Mouse (Mus musculus) ES-Bruce4 (cell line): ENCODE measurements around the gene Ccl5. TPM values are rescaled to one million over a fixed set of nuclear protein-coding genes. Genes with fewer than 3 reads are reported as not detected.

ENCODE experiments used
- H3K27ac ChIP-seq: 2 replicates; pipeline ENCODE4 v1.5.1; 2012; ENCODE audit warnings: low read length, inconsistent platforms; ENCODE audit not compliant: insufficient read depth
- H3K27me3 ChIP-seq: 2 replicates; pipeline ENCODE4 v1.6.1; 2012; ENCODE audit warnings: mild to moderate bottlenecking, low read length, inconsistent platforms; ENCODE audit not compliant: control insufficient read depth, poor library complexity, insufficient read depth, severe bottlenecking
- H3K36me3 ChIP-seq: 2 replicates; pipeline ENCODE4 v1.6.1; 2012; ENCODE audit warnings: inconsistent platforms, mild to moderate bottlenecking, low read length, moderate library complexity; ENCODE audit not compliant: control insufficient read depth, poor library complexity, insufficient read depth, severe bottlenecking
- H3K4me1 ChIP-seq: one replicate; pipeline ENCODE4 v1.8.1; 2011; ENCODE audit warnings: low read length; ENCODE audit not compliant: control insufficient read depth, insufficient read depth
- H3K4me3 ChIP-seq: 2 replicates; pipeline ENCODE4 v1.5.1; 2011; ENCODE audit warnings: low read depth, mild to moderate bottlenecking, low read length
- H3K9ac ChIP-seq: 2 replicates; pipeline ENCODE4 v1.6.1; 2012; ENCODE audit warnings: low read depth, mild to moderate bottlenecking, inconsistent platforms; ENCODE audit not compliant: poor library complexity, severe bottlenecking
- H3K9me3 ChIP-seq: replicated peaks from 2 replicates; pipeline ENCODE4 v1.6.1; 2012; ENCODE audit warnings: mild to moderate bottlenecking, low read length, inconsistent platforms; ENCODE audit not compliant: control insufficient read depth, poor library complexity, insufficient read depth, severe bottlenecking
- CTCF ChIP-seq: IDR thresholded peaks from one replicate; pipeline ENCODE4 v1.8.1; 2011; ENCODE audit warnings: low read depth, low read length
- EP300 ChIP-seq: IDR thresholded peaks from 2 replicates; pipeline ENCODE4 v1.6.1; 2011; ENCODE audit warnings: low read depth, low read length; ENCODE audit not compliant: insufficient read depth
- POLR2A ChIP-seq: IDR thresholded peaks from one replicate; pipeline ENCODE4 v1.8.1; 2011; ENCODE audit warnings: low read length; ENCODE audit not compliant: insufficient read depth
- polyA plus RNA-seq: library from polyadenylated mRNA; stranded (reverse); fragments of >200 nt; gene quantifications from 2 replicates; pipeline ENCODE4 v1.2.4, GENCODE M21; 2011; ENCODE audit warnings: low read depth; ENCODE audit not compliant: missing spikeins, insufficient read depth, insufficient read length

The Ccl5 gene
- polyA plus RNA-seq, 1 experiment, result not detected

DNA sequence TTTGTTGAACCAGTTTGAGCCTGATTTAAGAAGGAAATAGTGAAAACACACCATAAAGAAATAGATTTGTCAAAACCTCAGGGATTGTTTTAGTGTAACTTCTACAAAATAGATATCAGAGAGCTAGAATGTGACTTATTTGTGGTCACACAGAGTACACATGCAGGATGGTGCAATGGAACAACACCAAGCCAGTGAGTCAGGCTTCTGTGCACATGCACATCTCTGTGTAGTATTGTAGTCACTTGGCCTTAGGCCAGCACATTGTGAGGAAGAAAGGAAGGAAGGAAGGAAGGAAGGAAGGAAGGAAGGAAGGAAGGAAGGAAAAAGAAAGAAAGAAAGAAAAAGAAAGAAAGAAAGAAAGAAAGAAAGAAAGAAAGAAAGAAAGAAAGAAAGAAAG is 13.2 kb downstream of the Ccl5 start:
- Histone ChIP-seq H3K27ac (no peak overlapping the region), H3K9me3 (no peaks in the 10 kb centered on the region), H3K9ac (no peak overlapping the region), H3K4me3 (no peak overlapping the region), H3K27me3 (no peaks in the 10 kb centered on the region), H3K4me1 (no peaks in the 10 kb centered on the region), H3K36me3 (no peaks in the 10 kb centered on the region)
- TF ChIP-seq CTCF, result no peak
- no peak for TF ChIP-seq POLR2A
- TF ChIP-seq EP300, result no peak

DNA sequence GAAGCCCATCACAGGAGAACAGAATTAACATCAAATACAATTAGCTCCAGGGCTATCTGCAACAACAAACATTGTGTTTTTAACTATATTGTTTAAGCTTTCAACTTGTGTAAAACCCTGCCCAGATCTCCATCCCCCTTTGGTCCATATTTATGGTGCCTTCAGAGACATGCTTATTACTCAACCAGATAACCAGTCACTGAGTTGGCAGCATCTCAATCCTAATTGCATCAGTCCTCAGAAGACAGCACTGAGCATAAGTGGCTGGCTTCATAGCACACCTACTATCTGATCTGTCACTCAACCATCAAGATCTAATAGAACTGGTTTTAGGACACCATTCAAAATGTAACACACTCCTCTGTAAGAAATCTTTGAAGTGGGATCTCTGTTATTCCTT is 20.8 kb downstream of the Ccl5 start:
- no peaks in the 10 kb centered on the region for H3K4me1 ChIP-seq
- TF ChIP-seq CTCF (no peak), EP300 (no peak), POLR2A (no peak)
- no peak overlapping the region for H3K27ac ChIP-seq
- H3K9ac ChIP-seq, result no peak overlapping the region
- no peaks in the 10 kb centered on the region for H3K9me3 ChIP-seq
- H3K4me3 ChIP-seq, result no peak overlapping the region
- peaks cover 29% of the 10 kb centered on the region for H3K36me3 ChIP-seq
- no peaks in the 10 kb centered on the region for H3K27me3 ChIP-seq

DNA sequence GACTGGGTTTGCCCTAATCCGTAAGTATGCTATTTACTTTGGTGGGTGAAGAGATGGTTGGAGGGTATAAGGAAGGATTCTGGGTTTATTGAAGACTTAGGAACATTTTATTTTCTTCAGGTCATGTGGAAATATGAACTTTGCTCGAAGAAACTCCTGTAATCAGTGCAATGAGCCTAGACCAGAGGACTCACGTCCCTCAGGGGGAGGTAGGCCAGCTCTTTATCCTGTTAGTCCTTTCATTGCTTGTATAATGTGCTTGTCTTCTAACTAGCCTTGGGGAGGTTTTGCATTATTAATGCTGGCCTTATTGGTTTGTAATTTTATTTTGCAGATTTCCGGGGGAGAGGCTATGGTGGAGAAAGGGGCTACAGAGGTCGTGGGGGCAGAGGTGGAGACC is 26.0 kb downstream of the Ccl5 start:
- Histone ChIP-seq H3K4me1 (no peaks in the 10 kb centered on the region), H3K9me3 (no peaks in the 10 kb centered on the region), H3K4me3 (no peak overlapping the region), H3K27me3 (no peaks in the 10 kb centered on the region), H3K9ac (no peak overlapping the region), H3K27ac (no peak overlapping the region), H3K36me3 (peaks cover 67% of the 10 kb centered on the region)
- no peak for TF ChIP-seq POLR2A
- no peak for TF ChIP-seq CTCF
- no peak for TF ChIP-seq EP300

DNA sequence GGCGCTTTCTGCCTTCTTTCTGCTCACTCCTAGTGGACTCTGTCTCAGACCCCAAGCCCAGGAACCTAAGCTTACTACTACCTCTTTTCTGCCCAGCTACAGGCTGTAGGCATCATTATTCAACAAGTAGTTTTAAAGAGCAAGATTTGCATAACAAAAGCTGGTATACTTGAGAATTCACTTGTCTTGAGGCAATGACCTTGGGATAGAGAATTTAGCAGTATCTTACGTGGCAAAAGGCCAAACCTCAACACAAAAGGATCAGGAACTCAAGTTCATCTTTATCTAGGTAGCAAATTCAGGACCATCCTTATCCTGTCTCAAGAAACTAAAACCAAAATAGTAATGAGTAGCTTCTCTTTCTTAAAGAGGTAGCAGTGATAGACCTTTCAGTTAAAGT is 34.7 kb downstream of the Ccl5 start:
- peaks cover 2% of the 10 kb centered on the region for H3K4me1 ChIP-seq
- H3K36me3 ChIP-seq, result peaks cover 41% of the 10 kb centered on the region
- H3K4me3 ChIP-seq, result no peak overlapping the region
- peak overlapping the region; percentile 70; the same call in 1 of the 2 replicates for H3K27ac ChIP-seq
- H3K9ac ChIP-seq, result no peak overlapping the region
- TF ChIP-seq EP300 (no peak), POLR2A (no peak), CTCF (no peak)
- H3K27me3 ChIP-seq, result no peaks in the 10 kb centered on the region
- no peaks in the 10 kb centered on the region for H3K9me3 ChIP-seq

DNA sequence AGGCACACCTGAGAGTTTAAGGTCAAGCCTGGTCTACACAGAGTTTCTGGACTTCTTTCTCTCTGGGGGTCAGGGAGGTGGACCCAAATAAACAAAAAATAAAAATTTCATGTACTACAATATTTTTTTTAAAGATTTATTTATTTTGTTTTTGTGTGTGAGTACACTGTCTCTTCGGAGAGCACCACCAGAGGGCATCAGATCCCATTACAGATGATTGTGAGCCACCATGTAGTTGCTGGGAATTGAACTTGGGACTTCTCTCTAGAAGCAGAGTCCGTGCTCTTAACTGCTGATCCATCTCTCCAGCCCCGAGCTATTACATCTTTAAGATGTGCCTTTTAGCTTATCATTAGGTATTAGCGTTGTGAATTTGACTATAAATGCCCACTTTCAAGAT is 38.8 kb downstream of the Ccl5 start:
- no peak for TF ChIP-seq POLR2A
- TF ChIP-seq CTCF, result no peak
- TF ChIP-seq EP300, result no peak
- Histone ChIP-seq H3K27ac (no peak overlapping the region), H3K9me3 (no peaks in the 10 kb centered on the region), H3K27me3 (no peaks in the 10 kb centered on the region), H3K4me3 (no peak overlapping the region), H3K9ac (no peak overlapping the region), H3K4me1 (peaks cover 2% of the 10 kb centered on the region), H3K36me3 (peaks cover 43% of the 10 kb centered on the region)

Other genes starting within 250 kb of the Ccl5 start
- gene Slfn14, start 243.8 kb downstream of the Ccl5 start, polyA plus RNA-seq, result not detected in 2 replicates
- 190 and 196 TPM in 2 replicates for gene Ap2b1, start 231.5 kb downstream of the Ccl5 start, polyA plus RNA-seq
- gene Pex12, start 227.9 kb downstream of the Ccl5 start, polyA plus RNA-seq, result 10.4 and 11.8 TPM in 2 replicates
- 1.1 and 1.6 TPM in 2 replicates for gene Rasl10b, start 121.4 kb downstream of the Ccl5 start, polyA plus RNA-seq
- gene Gas2l2, start 101.1 kb downstream of the Ccl5 start, polyA plus RNA-seq, result not detected in 2 replicates
- gene 1700020L24Rik, start 92.8 kb downstream of the Ccl5 start, polyA plus RNA-seq, result not detected in 2 replicates
- gene Mmp28, start 67.4 kb downstream of the Ccl5 start, polyA plus RNA-seq, result 0.26 and 0.52 TPM in 2 replicates
- gene Taf15, start 57.4 kb downstream of the Ccl5 start, polyA plus RNA-seq, result 324 and 326 TPM in 2 replicates
- gene Heatr9, start 8.3 kb downstream of the Ccl5 start, polyA plus RNA-seq, result not detected in 2 replicates
- gene Ccl9, start 48.1 kb upstream of the Ccl5 start, polyA plus RNA-seq, result not detected in 2 replicates
- gene Ccl6, start 62.6 kb upstream of the Ccl5 start, polyA plus RNA-seq, result not detected in 2 replicates
- gene Rpl9-ps1, start 115.1 kb upstream of the Ccl5 start, polyA plus RNA-seq, result not detected in 2 replicates
- gene Ccl3, start 118.8 kb upstream of the Ccl5 start, polyA plus RNA-seq, result not detected in 2 replicates
- not detected in 2 replicates for gene Ccl4, start 132.1 kb upstream of the Ccl5 start, polyA plus RNA-seq
- gene Wfdc17, start 173.5 kb upstream of the Ccl5 start, polyA plus RNA-seq, result not detected in 2 replicates
- not detected in 2 replicates for gene Wfdc18, start 178.5 kb upstream of the Ccl5 start, polyA plus RNA-seq
- not detected in 2 replicates for gene Wfdc21, start 216.4 kb upstream of the Ccl5 start, polyA plus RNA-seq
- 20.7 and 23.8 TPM in 2 replicates for gene Heatr6, start 223.2 kb upstream of the Ccl5 start, polyA plus RNA-seq